Mouse (Mus musculus): ENCODE data around the gene Arf1. TPM values are rescaled to one million over a fixed set of nuclear protein-coding genes. Genes with fewer than 3 reads are reported as not detected.

The Arf1 gene
- polyA plus RNA-seq, 1 experiment from 2014 or later = 716 TPM

GRCm38 (mm10) chr11:59176921-59177320 is 51.1 kb downstream of the Arf1 start:
- peaks cover 94% of the 10 kb centered on the region for H3K27me3 ChIP-seq
- WGBS = 6% methylated on average over 33 of the region's 34 CpGs

GRCm38 (mm10) chr11:59176475-59176874 is 51.6 kb downstream of the Arf1 start:
- Histone ChIP-seq H3K36me3 (no peaks in the 10 kb centered on the region), H3K27ac (no peak overlapping the region), H3K27me3 (peaks cover 89% of the 10 kb centered on the region), H3K4me2 (replicated peaks) (peak overlapping the region; percentile 51), H3K9ac (no peak overlapping the region), H3K4me1 (0 out of 2 replicates have a peak, but pooled peaks cover 14% of the 10 kb centered on the region), H3K9me3 (no peaks in the 10 kb centered on the region), H3K4me3 (peak overlapping the region; percentile 34)
- 3% methylated on average over 48 of the region's 48 CpGs for WGBS
- ATAC-seq (ENCODE audit: low FRiP score, low read depth) = no peak

More at GRCm38 (mm10) chr11:59176921-59177320, 51.1 kb downstream of the Arf1 start:
- 0 out of 2 replicates have a peak, but pooled peaks cover 14% of the 10 kb centered on the region for H3K4me1 ChIP-seq
- no peak for ATAC-seq (ENCODE audit: low FRiP score, low read depth)
- no peak overlapping the region for H3K27ac ChIP-seq
- H3K36me3 ChIP-seq = no peaks in the 10 kb centered on the region
- no peaks in the 10 kb centered on the region for H3K9me3 ChIP-seq
- peak overlapping the region; percentile 51 for H3K4me2 ChIP-seq (replicated peaks)
- no peak overlapping the region for H3K9ac ChIP-seq
- peak overlapping the region; percentile 34 for H3K4me3 ChIP-seq

- no peak for ATAC-seq (ENCODE audit: low FRiP score, low read depth)
- 0 out of 2 replicates have a peak, but pooled peaks cover 14% of the 10 kb centered on the region for H3K4me1 ChIP-seq
- no peak overlapping the region for H3K9ac ChIP-seq
- H3K27ac ChIP-seq = no peak overlapping the region
- no peak overlapping the region for H3K4me3 ChIP-seq
- WGBS = 63% methylated on average over 6 of the region's 6 CpGs
- H3K36me3 ChIP-seq = no peaks in the 10 kb centered on the region
- no peaks in the 10 kb centered on the region for H3K9me3 ChIP-seq
- no peak overlapping the region for H3K4me2 ChIP-seq (replicated peaks)
- H3K27me3 ChIP-seq = peaks cover 68% of the 10 kb centered on the region
These were observed 53.8 kb downstream of the Arf1 start for GRCm38 (mm10) chr11:59174189-59174838.

GRCm38 (mm10) chr11:59170549-59170948 is 57.5 kb downstream of the Arf1 start:
- H3K27me3 ChIP-seq = peaks cover 30% of the 10 kb centered on the region
- no peaks in the 10 kb centered on the region for H3K36me3 ChIP-seq
- 68% methylated on average over 4 of the region's 4 CpGs for WGBS
- no peak for ATAC-seq (ENCODE audit: low FRiP score, low read depth)
- H3K4me1 ChIP-seq = no peaks in the 10 kb centered on the region
- no peak overlapping the region for H3K27ac ChIP-seq
- no peak overlapping the region for H3K4me3 ChIP-seq
- H3K9ac ChIP-seq = no peak overlapping the region
- no peak overlapping the region for H3K4me2 ChIP-seq (replicated peaks)
- no peaks in the 10 kb centered on the region for H3K9me3 ChIP-seq

GRCm38 (mm10) chr11:59169807-59170206 is 58.3 kb downstream of the Arf1 start:
- no peak overlapping the region for H3K4me2 ChIP-seq (replicated peaks)
- peaks cover 23% of the 10 kb centered on the region for H3K27me3 ChIP-seq
- no peaks in the 10 kb centered on the region for H3K9me3 ChIP-seq
- no peak overlapping the region for H3K4me3 ChIP-seq
- 0 out of 2 replicates have a peak overlapping the region, but pooled peaks have one; percentile 8 for H3K9ac ChIP-seq
- H3K36me3 ChIP-seq = no peaks in the 10 kb centered on the region
- ATAC-seq (ENCODE audit: low FRiP score, low read depth) = no peak
- 48% methylated on average over 3 of the region's 3 CpGs for WGBS
- no peak overlapping the region for H3K27ac ChIP-seq
- no peaks in the 10 kb centered on the region for H3K4me1 ChIP-seq

- Histone ChIP-seq H3K27ac (no peak overlapping the region), H3K9ac (no peak overlapping the region), H3K9me3 (no peaks in the 10 kb centered on the region), H3K27me3 (no peaks in the 10 kb centered on the region), H3K4me3 (no peak overlapping the region), H3K4me1 (peaks cover 12% of the 10 kb centered on the region), H3K36me3 (no peaks in the 10 kb centered on the region), H3K4me2 (replicated peaks) (no peak overlapping the region)
- WGBS = 74% methylated on average over 2 of the region's 2 CpGs
- no peak for ATAC-seq (ENCODE audit: low FRiP score, low read depth)
These were observed 62.3 kb downstream of the Arf1 start for GRCm38 (mm10) chr11:59165616-59166241.

- Histone ChIP-seq H3K9me3 (no peaks in the 10 kb centered on the region), H3K4me3 (peak overlapping the region; percentile 66), H3K27me3 (no peaks in the 10 kb centered on the region), H3K4me2 (replicated peaks) (peak overlapping the region; percentile 73), H3K27ac (no peak overlapping the region), H3K36me3 (no peaks in the 10 kb centered on the region), H3K9ac (no peak overlapping the region), H3K4me1 (peaks cover 12% of the 10 kb centered on the region)
- 78% methylated on average over 9 of the region's 9 CpGs for whole genome bisulfite sequencing
- ATAC-seq (ENCODE audit: low FRiP score, low read depth) = no peak
These were observed 63.7 kb downstream of the Arf1 start for GRCm38 (mm10) chr11:59164384-59164783.

GRCm38 (mm10) chr11:59163255-59164236 is 64.5 kb downstream of the Arf1 start, which contains the start of gene Iba57:
Gene Iba57 (minus strand): TSS chr11:59163739.
- Histone ChIP-seq H3K9me3 (no peaks in the 10 kb centered on the region), H3K27me3 (no peaks in the 10 kb centered on the region), H3K9ac (peak within 1 kb of the TSS; percentile 82), H3K4me1 (peaks cover 12% of the 10 kb centered on the region), H3K27ac (peak within 1 kb of the TSS; percentile 97), H3K4me2 (replicated peaks) (peak within 1 kb of the TSS; percentile 73), H3K36me3 (peaks cover 4% of the 10 kb centered on the region), H3K4me3 (peak within 1 kb of the TSS; percentile 66)
- ATAC-seq (ENCODE audit: low FRiP score, low read depth) = peak; percentile 98
- WGBS = 3% methylated on average over 67 of the region's 68 CpGs

GRCm38 (mm10) chr11:59162443-59163254 is 65.4 kb downstream of the Arf1 start:
- peaks cover 12% of the 10 kb centered on the region for H3K4me1 ChIP-seq
- 61% methylated on average over 9 of the region's 9 CpGs for WGBS
- H3K9me3 ChIP-seq = no peaks in the 10 kb centered on the region
- peak overlapping the region; percentile 66 for H3K4me3 ChIP-seq
- ATAC-seq (ENCODE audit: low FRiP score, low read depth) = no peak
- H3K36me3 ChIP-seq = peaks cover 13% of the 10 kb centered on the region
- H3K27ac ChIP-seq = peak overlapping the region; percentile 48
- peak overlapping the region; percentile 59 for H3K9ac ChIP-seq
- peak overlapping the region; percentile 73 for H3K4me2 ChIP-seq (replicated peaks)
- H3K27me3 ChIP-seq = no peaks in the 10 kb centered on the region

Data from limb, embryonic 13.5 days (tissue).